Mouse (Mus musculus) ES-Bruce4 (cell line): ENCODE data around the gene Pygm. TPM values are rescaled to one million over a fixed set of nuclear protein-coding genes. Genes with fewer than 3 reads are reported as not detected.

Source experiments
- H3K27ac ChIP-seq: 2 replicates; pipeline ENCODE4 v1.5.1; 2012; ENCODE audit warnings: low read length, inconsistent platforms; ENCODE audit not compliant: insufficient read depth
- H3K27me3 ChIP-seq: 2 replicates; pipeline ENCODE4 v1.6.1; 2012; ENCODE audit warnings: mild to moderate bottlenecking, low read length, inconsistent platforms; ENCODE audit not compliant: control insufficient read depth, poor library complexity, insufficient read depth, severe bottlenecking
- H3K36me3 ChIP-seq: 2 replicates; pipeline ENCODE4 v1.6.1; 2012; ENCODE audit warnings: inconsistent platforms, mild to moderate bottlenecking, low read length, moderate library complexity; ENCODE audit not compliant: control insufficient read depth, poor library complexity, insufficient read depth, severe bottlenecking
- H3K4me1 ChIP-seq: one replicate; pipeline ENCODE4 v1.8.1; 2011; ENCODE audit warnings: low read length; ENCODE audit not compliant: control insufficient read depth, insufficient read depth
- H3K4me3 ChIP-seq: 2 replicates; pipeline ENCODE4 v1.5.1; 2011; ENCODE audit warnings: low read depth, mild to moderate bottlenecking, low read length
- H3K9ac ChIP-seq: 2 replicates; pipeline ENCODE4 v1.6.1; 2012; ENCODE audit warnings: low read depth, mild to moderate bottlenecking, inconsistent platforms; ENCODE audit not compliant: poor library complexity, severe bottlenecking
- H3K9me3 ChIP-seq: replicated peaks from 2 replicates; pipeline ENCODE4 v1.6.1; 2012; ENCODE audit warnings: mild to moderate bottlenecking, low read length, inconsistent platforms; ENCODE audit not compliant: control insufficient read depth, poor library complexity, insufficient read depth, severe bottlenecking
- CTCF ChIP-seq: IDR thresholded peaks from one replicate; pipeline ENCODE4 v1.8.1; 2011; ENCODE audit warnings: low read depth, low read length
- EP300 ChIP-seq: IDR thresholded peaks from 2 replicates; pipeline ENCODE4 v1.6.1; 2011; ENCODE audit warnings: low read depth, low read length; ENCODE audit not compliant: insufficient read depth
- POLR2A ChIP-seq: IDR thresholded peaks from one replicate; pipeline ENCODE4 v1.8.1; 2011; ENCODE audit warnings: low read length; ENCODE audit not compliant: insufficient read depth
- polyA plus RNA-seq: library from polyadenylated mRNA; stranded (reverse); fragments of >200 nt; gene quantifications from 2 replicates; pipeline ENCODE4 v1.2.4, GENCODE M21; 2011; ENCODE audit warnings: low read depth; ENCODE audit not compliant: missing spikeins, insufficient read depth, insufficient read length

Pygm gene
- polyA plus RNA-seq, 1 experiment, result 4.1 TPM

GRCm38 (mm10) chr19:6399285-6400095, 15.3 kb downstream of the Pygm start, which contains the start of gene Rasgrp2:
Gene Rasgrp2 (plus strand): TSS chr19:6399340.
- peak within 1 kb of the TSS; percentile 71 for H3K4me3 ChIP-seq
- peak within 1 kb of the TSS; percentile 86 for H3K9ac ChIP-seq
- no peaks in the 10 kb centered on the region for H3K36me3 ChIP-seq
- H3K27ac ChIP-seq, result peak within 1 kb of the TSS; percentile 37
- no peaks in the 10 kb centered on the region for H3K27me3 ChIP-seq
- no peaks in the 10 kb centered on the region for H3K4me1 ChIP-seq
- no peaks in the 10 kb centered on the region for H3K9me3 ChIP-seq
- TF ChIP-seq EP300 (no peak), POLR2A (no peak), CTCF (no peak)

GRCm38 (mm10) chr19:6400096-6401086, 16.2 kb downstream of the Pygm start:
- no peak for TF ChIP-seq CTCF
- TF ChIP-seq POLR2A, result no peak
- no peak for TF ChIP-seq EP300
- H3K27me3 ChIP-seq, result no peaks in the 10 kb centered on the region
- H3K4me3 ChIP-seq, result peak overlapping the region; percentile 49
- peaks cover 2% of the 10 kb centered on the region for H3K4me1 ChIP-seq
- peak overlapping the region; percentile 86 for H3K9ac ChIP-seq
- no peak overlapping the region for H3K27ac ChIP-seq
- no peaks in the 10 kb centered on the region for H3K9me3 ChIP-seq
- H3K36me3 ChIP-seq, result no peaks in the 10 kb centered on the region

- H3K9ac ChIP-seq, result peak overlapping the region; percentile 2; the same call in 1 of the 2 replicates
- TF ChIP-seq EP300, result 0 out of 2 replicates have a peak, but pooled peaks have one; percentile 40
- TF ChIP-seq CTCF, result peak; percentile 78
- TF ChIP-seq POLR2A, result no peak
- no peaks in the 10 kb centered on the region for H3K9me3 ChIP-seq
- H3K4me3 ChIP-seq, result peak overlapping the region; percentile 70
- no peaks in the 10 kb centered on the region for H3K27me3 ChIP-seq
- H3K27ac ChIP-seq, result no peak overlapping the region
- peaks cover 2% of the 10 kb centered on the region for H3K4me1 ChIP-seq
- no peaks in the 10 kb centered on the region for H3K36me3 ChIP-seq
These were observed 17.1 kb downstream of the Pygm start for GRCm38 (mm10) chr19:6401131-6401815.

GRCm38 (mm10) chr19:6401951-6402350, 17.8 kb downstream of the Pygm start:
- Histone ChIP-seq H3K9ac (peak overlapping the region; percentile 2; the same call in 1 of the 2 replicates), H3K4me3 (peak overlapping the region; percentile 70), H3K27ac (no peak overlapping the region), H3K4me1 (peaks cover 2% of the 10 kb centered on the region), H3K9me3 (no peaks in the 10 kb centered on the region), H3K27me3 (no peaks in the 10 kb centered on the region), H3K36me3 (no peaks in the 10 kb centered on the region)
- no peak for TF ChIP-seq POLR2A
- no peak for TF ChIP-seq CTCF
- TF ChIP-seq EP300, result 0 out of 2 replicates have a peak, but pooled peaks have one; percentile 37

- Histone ChIP-seq H3K4me1 (peaks cover 8% of the 10 kb centered on the region), H3K27ac (no peak overlapping the region), H3K36me3 (no peaks in the 10 kb centered on the region), H3K9me3 (no peaks in the 10 kb centered on the region), H3K9ac (no peak overlapping the region), H3K27me3 (no peaks in the 10 kb centered on the region), H3K4me3 (no peak overlapping the region)
- no peak for TF ChIP-seq CTCF
- TF ChIP-seq POLR2A, result no peak
- no peak for TF ChIP-seq EP300
These were observed 19.7 kb downstream of the Pygm start for GRCm38 (mm10) chr19:6403869-6404268.
